Mouse (Mus musculus) G1E (cell line): ENCODE measurements around the gene Fam71e1.

Experiments
- CTCF ChIP-seq: IDR thresholded peaks from 2 replicates; pipeline ENCODE4 v1.5.1; 2012; ENCODE audit warnings: low read depth, low read length, inconsistent platforms, mixed read lengths
- GATA2 ChIP-seq: IDR thresholded peaks from 2 replicates; pipeline ENCODE4 v1.6.1; 2012; ENCODE audit warnings: low read depth, low read length, inconsistent platforms, borderline replicate concordance

- TF ChIP-seq CTCF (no peak), GATA2 (no peak)
These were observed 23.0 kb downstream of the Fam71e1 start for GRCm38 (mm10) chr7:44519240-44519913.
